Mouse (Mus musculus): ENCODE data around the gene Grm8.

- TF ChIP-seq CTCF (IDR thresholded peaks at IDR 0.05; ENCODE audit: low read depth, low read length) (no peak), GATA1 (IDR thresholded peaks at IDR 0.05; ENCODE audit: borderline replicate concordance, low read length) (no peak)
Measured at GRCm38 (mm10) chr6:27262611-27263010, 872.4 kb downstream of the Grm8 start.
